Mouse (Mus musculus): ENCODE data around the gene Tns1. TPM values are rescaled to one million over a fixed set of nuclear protein-coding genes. Genes with fewer than 3 reads are reported as not detected.
A peak's percentile ranks its signal among the peaks of the same experiment; 100 is the strongest.

The Tns1 gene
- polyA plus RNA-seq, 1 experiment: 400 TPM

DNA sequence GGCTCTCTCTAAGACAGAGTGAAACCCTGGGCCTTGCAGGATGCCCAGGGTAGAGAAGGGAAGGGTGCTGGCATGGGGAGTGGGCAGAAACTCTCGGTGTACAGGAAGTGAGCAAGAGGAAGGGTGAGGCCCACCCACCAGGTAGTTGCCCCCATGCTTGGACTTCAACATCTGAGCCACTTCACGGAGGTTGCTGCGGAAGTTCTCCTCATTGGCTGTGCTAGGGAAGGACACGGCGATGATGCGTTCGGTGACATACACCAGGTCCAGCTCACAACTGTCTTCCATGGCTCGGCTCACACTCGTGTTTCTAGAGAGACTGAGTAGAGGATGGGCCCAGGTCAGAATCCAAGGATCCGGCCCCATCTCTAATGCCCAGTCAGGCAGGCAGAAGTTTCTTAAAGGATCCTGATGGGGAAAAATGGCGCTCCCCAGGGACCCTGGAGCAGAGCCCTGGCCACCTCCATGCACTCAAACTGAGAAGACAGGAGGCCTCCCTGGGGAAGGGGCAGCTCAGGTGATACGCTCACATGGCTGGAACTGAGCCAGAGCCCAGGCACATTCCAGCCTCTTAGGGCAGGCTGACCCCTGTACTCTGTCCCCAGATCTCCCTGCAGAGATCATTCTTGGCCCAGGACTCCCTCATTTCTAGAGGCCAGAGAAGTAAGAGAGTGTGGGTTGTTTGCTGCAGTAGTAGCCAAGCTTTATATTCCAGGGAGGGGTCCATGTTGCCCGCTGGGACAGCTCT lies 129.0 kb downstream of the Tns1 start:
- 71% methylated on average over 13 of the region's 13 CpGs for WGBS
- peaks cover 41% of the 10 kb centered on the region for H3K36me3 ChIP-seq (ENCODE audit: control insufficient read depth, insufficient read depth, low read length)
- TF ChIP-seq CTCF (conservative IDR thresholded peaks at IDR 0.05; ENCODE audit: insufficient read depth, insufficient read length, low read depth, low read length) (no peak), POLR2A (IDR thresholded peaks at IDR 0.05; ENCODE audit: low read depth, low read length) (no peak)
- H3K4me1 ChIP-seq (ENCODE audit: control insufficient read depth, insufficient read depth, low read length): peaks cover 46% of the 10 kb centered on the region
- DNase-seq: peak; percentile 86
- H3K4me3 ChIP-seq (ENCODE audit: insufficient read depth, low read depth, low read length): no peak overlapping the region
- H3K27ac ChIP-seq (ENCODE audit: insufficient read depth, low read depth, low read length): peak overlapping the region; percentile 61
- H3K27me3 ChIP-seq (replicated peaks; ENCODE audit: control insufficient read depth, insufficient read depth, low read length): no peaks in the 10 kb centered on the region

DNA sequence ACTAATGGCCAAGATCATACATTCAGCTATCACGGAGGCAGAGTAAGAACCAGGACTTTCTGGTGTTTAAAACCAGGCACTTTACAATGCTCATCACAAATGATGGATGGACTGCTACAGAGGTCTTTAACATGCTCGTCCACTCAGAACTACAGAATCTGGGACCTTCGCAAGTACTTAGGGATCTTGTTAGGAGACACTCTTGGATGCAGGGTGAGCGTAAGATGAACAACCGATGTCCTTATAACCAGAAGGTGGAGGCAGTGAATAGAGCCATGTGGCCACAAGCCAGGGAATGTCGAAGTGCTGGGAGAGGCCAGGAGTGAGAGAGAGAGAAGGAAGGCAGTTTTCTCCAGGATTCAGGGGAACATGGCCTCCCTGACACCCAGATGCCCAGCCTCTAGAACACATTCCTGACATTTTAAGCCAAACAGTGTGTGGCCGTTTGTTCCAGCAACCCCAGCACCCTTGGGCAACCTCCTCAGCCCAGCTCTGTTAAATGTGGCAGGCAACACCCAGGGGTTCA lies 130.3 kb downstream of the Tns1 start:
- WGBS: 46% methylated on average over 7 of the region's 7 CpGs
- Histone ChIP-seq H3K36me3 (ENCODE audit: control insufficient read depth, insufficient read depth, low read length) (peaks cover 49% of the 10 kb centered on the region), H3K27me3 (replicated peaks; ENCODE audit: control insufficient read depth, insufficient read depth, low read length) (no peaks in the 10 kb centered on the region), H3K4me1 (ENCODE audit: control insufficient read depth, insufficient read depth, low read length) (peaks cover 37% of the 10 kb centered on the region), H3K4me3 (ENCODE audit: insufficient read depth, low read depth, low read length) (no peak overlapping the region), H3K27ac (ENCODE audit: insufficient read depth, low read depth, low read length) (peak overlapping the region; percentile 61)
- peak; percentile 55 for DNase-seq
- no peak for TF ChIP-seq CTCF (conservative IDR thresholded peaks at IDR 0.05; ENCODE audit: insufficient read depth, insufficient read length, low read depth, low read length)
- no peak for TF ChIP-seq POLR2A (IDR thresholded peaks at IDR 0.05; ENCODE audit: low read depth, low read length)

DNA sequence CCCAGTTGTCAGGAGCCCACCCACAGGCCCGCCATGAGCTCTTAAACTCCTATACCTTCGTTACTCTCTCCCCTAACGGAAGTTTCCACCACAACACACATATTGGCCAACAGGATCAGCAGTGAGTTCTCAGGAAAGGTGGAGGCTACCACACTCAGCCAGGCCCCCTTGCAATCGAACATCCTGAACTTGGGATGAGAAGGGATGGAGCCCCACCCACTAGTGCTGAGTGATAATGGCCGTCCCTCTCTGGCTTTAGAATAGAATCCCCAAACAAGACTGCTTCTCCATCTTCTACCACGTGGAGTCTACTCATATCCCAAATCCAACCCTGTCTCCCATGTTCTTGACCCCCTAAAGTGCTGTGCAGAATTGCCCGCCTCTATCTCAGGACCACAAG lies 131.0 kb downstream of the Tns1 start:
- TF ChIP-seq POLR2A (IDR thresholded peaks at IDR 0.05; ENCODE audit: low read depth, low read length): no peak
- no peak for TF ChIP-seq CTCF (conservative IDR thresholded peaks at IDR 0.05; ENCODE audit: insufficient read depth, insufficient read length, low read depth, low read length)
- no peak for DNase-seq
- H3K4me1 ChIP-seq (ENCODE audit: control insufficient read depth, insufficient read depth, low read length): peaks cover 34% of the 10 kb centered on the region
- no peak overlapping the region for H3K27ac ChIP-seq (ENCODE audit: insufficient read depth, low read depth, low read length)
- 78% methylated on average over 7 of the region's 7 CpGs for WGBS
- no peaks in the 10 kb centered on the region for H3K27me3 ChIP-seq (replicated peaks; ENCODE audit: control insufficient read depth, insufficient read depth, low read length)
- no peak overlapping the region for H3K4me3 ChIP-seq (ENCODE audit: insufficient read depth, low read depth, low read length)
- H3K36me3 ChIP-seq (ENCODE audit: control insufficient read depth, insufficient read depth, low read length): peaks cover 54% of the 10 kb centered on the region

DNA sequence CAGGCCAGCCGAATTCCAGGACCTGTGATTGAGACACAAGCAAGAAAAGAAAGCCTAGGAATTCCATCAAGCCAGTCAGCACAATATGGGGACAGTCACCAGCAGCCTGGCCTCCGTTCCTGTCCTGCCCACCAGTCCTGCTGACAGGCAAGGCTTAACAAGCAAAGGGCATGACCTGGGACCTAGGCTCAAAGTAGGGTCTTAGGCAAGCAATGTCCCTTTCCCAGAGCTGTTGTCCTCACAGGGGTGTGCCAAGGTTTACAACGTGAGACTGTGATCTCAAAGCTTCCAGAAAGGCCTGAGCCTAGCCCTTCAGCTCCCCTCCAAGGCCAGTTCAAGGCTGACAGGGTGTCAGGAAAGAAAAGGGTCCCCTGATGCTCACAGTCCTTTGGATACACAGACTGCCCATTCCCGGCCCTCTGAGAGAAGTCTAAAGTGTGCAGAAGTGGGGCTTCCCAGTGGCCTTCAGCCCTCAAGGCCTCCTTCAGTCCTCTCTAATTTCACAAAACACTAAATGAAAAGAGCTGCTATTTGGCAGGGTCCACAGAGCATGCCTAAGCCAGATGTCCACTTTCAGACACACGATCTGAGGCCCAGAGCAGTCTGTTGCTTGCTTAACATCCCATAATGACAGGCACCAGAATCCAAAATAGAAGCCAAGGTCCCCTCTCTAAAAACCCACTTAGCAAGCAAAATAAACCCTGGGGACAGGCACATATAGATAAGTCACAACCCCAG lies 131.9 kb downstream of the Tns1 start:
- TF ChIP-seq POLR2A (IDR thresholded peaks at IDR 0.05; ENCODE audit: low read depth, low read length) (no peak), CTCF (conservative IDR thresholded peaks at IDR 0.05; ENCODE audit: insufficient read depth, insufficient read length, low read depth, low read length) (no peak)
- no peak overlapping the region for H3K27ac ChIP-seq (ENCODE audit: insufficient read depth, low read depth, low read length)
- H3K4me3 ChIP-seq (ENCODE audit: insufficient read depth, low read depth, low read length): no peak overlapping the region
- no peak for DNase-seq
- H3K27me3 ChIP-seq (replicated peaks; ENCODE audit: control insufficient read depth, insufficient read depth, low read length): no peaks in the 10 kb centered on the region
- H3K36me3 ChIP-seq (ENCODE audit: control insufficient read depth, insufficient read depth, low read length): peaks cover 52% of the 10 kb centered on the region
- 55% methylated on average over 5 of the region's 5 CpGs for WGBS
- H3K4me1 ChIP-seq (ENCODE audit: control insufficient read depth, insufficient read depth, low read length): peaks cover 31% of the 10 kb centered on the region

DNA sequence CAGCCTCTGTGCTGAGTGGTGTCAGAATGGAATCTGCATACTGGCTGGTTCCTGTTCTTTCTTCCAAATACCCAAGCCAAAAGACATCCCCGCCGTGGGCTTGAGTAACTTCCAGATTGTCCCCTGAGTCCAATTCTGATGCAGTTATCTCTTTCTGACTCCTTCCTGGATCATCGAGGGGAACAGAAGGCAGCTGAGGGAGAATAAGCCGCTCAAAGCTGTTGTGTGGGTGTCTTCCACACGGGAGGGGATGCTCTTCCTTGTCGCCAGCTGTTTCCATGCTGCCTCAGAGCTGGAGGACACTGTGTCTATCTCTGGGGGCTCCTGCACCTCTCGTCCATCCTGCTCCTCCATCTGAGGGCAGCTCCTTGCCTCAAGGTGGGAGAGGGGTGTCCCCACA lies 133.0 kb downstream of the Tns1 start:
- H3K4me1 ChIP-seq (ENCODE audit: control insufficient read depth, insufficient read depth, low read length): peaks cover 21% of the 10 kb centered on the region
- TF ChIP-seq POLR2A (IDR thresholded peaks at IDR 0.05; ENCODE audit: low read depth, low read length) (no peak), CTCF (conservative IDR thresholded peaks at IDR 0.05; ENCODE audit: insufficient read depth, insufficient read length, low read depth, low read length) (no peak)
- peaks cover 44% of the 10 kb centered on the region for H3K36me3 ChIP-seq (ENCODE audit: control insufficient read depth, insufficient read depth, low read length)
- DNase-seq: no peak
- no peaks in the 10 kb centered on the region for H3K27me3 ChIP-seq (replicated peaks; ENCODE audit: control insufficient read depth, insufficient read depth, low read length)
- 57% methylated on average over 7 of the region's 7 CpGs for WGBS
- no peak overlapping the region for H3K4me3 ChIP-seq (ENCODE audit: insufficient read depth, low read depth, low read length)
- H3K27ac ChIP-seq (ENCODE audit: insufficient read depth, low read depth, low read length): no peak overlapping the region

DNA sequence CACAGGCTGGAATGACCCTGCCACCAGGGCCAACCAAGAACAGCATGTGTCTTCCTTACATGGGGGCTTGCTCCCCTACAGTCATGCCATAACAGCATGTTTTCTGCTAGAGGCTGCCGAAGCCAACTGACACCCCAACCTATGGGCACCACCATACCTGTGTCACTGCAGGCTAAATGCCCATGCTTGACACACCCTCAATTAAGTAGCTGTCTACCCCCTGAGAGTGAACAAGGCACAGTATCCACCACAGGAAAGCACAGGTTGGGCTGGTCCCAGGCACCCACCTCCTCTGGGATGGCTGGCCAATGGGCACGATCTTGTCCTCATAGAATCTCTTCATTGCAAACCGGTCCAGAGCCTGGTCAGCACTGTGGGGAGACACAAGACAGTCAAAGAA lies 134.2 kb downstream of the Tns1 start:
- Histone ChIP-seq H3K4me3 (ENCODE audit: insufficient read depth, low read depth, low read length) (no peak overlapping the region), H3K4me1 (ENCODE audit: control insufficient read depth, insufficient read depth, low read length) (peaks cover 11% of the 10 kb centered on the region), H3K27me3 (replicated peaks; ENCODE audit: control insufficient read depth, insufficient read depth, low read length) (no peaks in the 10 kb centered on the region), H3K36me3 (ENCODE audit: control insufficient read depth, insufficient read depth, low read length) (peaks cover 43% of the 10 kb centered on the region), H3K27ac (ENCODE audit: insufficient read depth, low read depth, low read length) (peak overlapping the region; percentile 13; the same call in 1 of the 2 replicates)
- no peak for DNase-seq
- 79% methylated on average over 3 of the region's 3 CpGs for WGBS
- no peak for TF ChIP-seq CTCF (conservative IDR thresholded peaks at IDR 0.05; ENCODE audit: insufficient read depth, insufficient read length, low read depth, low read length)
- no peak for TF ChIP-seq POLR2A (IDR thresholded peaks at IDR 0.05; ENCODE audit: low read depth, low read length)

DNA sequence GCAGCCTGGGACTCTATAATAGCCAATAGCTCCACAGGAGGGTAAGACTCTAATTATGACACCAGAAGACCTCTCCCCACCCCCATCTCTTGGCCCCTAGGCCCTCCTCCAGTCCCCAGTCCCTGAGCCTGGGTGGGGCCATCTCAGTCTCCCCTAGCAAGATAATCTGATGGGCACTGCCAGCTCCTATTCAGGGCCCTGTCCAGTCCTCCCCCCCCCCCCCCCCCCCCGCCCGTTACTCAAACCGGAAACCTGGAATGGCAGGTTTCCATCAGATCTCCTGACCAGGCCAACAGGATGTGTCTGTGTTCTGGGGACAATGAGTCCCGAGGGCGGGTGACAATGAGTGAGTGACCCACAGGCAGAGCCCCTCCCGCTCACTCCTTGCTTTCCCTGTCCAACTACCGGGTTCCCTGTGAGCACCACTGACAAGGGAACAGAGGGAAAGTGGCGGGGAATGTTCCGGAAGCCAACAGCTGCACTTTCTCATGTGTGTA lies 136.5 kb downstream of the Tns1 start:
- Histone ChIP-seq H3K4me3 (ENCODE audit: insufficient read depth, low read depth, low read length) (no peak overlapping the region), H3K36me3 (ENCODE audit: control insufficient read depth, insufficient read depth, low read length) (peaks cover 52% of the 10 kb centered on the region), H3K4me1 (ENCODE audit: control insufficient read depth, insufficient read depth, low read length) (peaks cover 8% of the 10 kb centered on the region), H3K27ac (ENCODE audit: insufficient read depth, low read depth, low read length) (peak overlapping the region; percentile 58), H3K27me3 (replicated peaks; ENCODE audit: control insufficient read depth, insufficient read depth, low read length) (no peaks in the 10 kb centered on the region)
- DNase-seq: peak; percentile 85
- WGBS: 35% methylated on average over 9 of the region's 9 CpGs
- no peak for TF ChIP-seq CTCF (conservative IDR thresholded peaks at IDR 0.05; ENCODE audit: insufficient read depth, insufficient read length, low read depth, low read length)
- TF ChIP-seq POLR2A (IDR thresholded peaks at IDR 0.05; ENCODE audit: low read depth, low read length): no peak
